Mouse (Mus musculus): ENCODE measurements at regions not wholly inside any gene's neighbourhood (a gene's known extent, or its start where the extent isn't known, plus 50 kb on each side); places are given as distances from the start of the nearest gene placed in this dataset.

DNA sequence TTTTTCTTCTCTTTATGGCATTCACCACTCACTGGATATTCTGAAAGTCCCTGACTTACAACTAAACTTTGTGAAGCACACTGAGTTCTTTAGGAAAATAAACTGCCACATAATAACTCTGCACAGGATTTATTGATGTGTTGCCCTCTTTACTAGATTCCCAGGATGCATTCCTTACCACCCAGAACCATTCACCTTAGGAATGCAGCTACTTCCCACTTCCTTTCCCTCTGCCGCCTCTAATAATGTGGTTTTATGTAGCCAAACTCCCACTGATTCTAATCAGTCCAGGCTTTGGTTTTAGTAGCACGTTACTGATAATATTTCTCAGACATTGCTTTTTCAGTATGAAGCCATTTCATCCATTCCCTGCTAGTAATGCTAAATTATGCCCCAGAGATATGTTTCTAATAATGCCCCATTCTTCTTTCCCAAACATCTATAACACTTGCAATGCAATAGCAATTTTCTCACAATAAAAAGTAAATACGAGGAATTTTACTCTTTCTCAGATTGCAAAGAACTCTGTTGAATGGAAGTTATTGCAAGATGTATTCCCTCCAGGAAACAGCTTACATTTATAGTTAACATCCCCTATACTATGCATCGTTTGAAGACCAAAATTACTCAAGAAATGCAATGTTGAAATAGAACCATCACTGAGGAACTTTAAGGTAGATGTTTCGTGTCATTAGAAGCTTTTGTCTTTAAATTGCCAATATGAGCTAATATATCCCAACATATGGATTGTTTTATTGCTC lies 145.2 kb upstream of the Zpld1 start:
- TF ChIP-seq CTCF (IDR thresholded peaks at IDR 0.05; ENCODE audit: borderline replicate concordance, control insufficient read depth, extremely low read depth, insufficient read depth, low read length, poor library complexity) = no peak
- no peak for TF ChIP-seq POLR2A (IDR thresholded peaks at IDR 0.05; ENCODE audit: control insufficient read depth, extremely low read depth, insufficient read depth, low read length, poor library complexity)
